Mouse (Mus musculus) bone marrow, adult 2 months (tissue): ENCODE data around the gene Caprin1.

Experiments
- CTCF ChIP-seq: fragments of 200-500 bp; IDR thresholded peaks from 2 replicates; pipeline ENCODE4 v1.5.1; 2011; ENCODE audit warnings: low read length, control low read depth; ENCODE audit not compliant: control insufficient read depth, insufficient read depth
- POLR2A ChIP-seq: fragments of 200-500 bp; IDR thresholded peaks from 2 replicates; pipeline ENCODE4 v1.6.1; 2011; ENCODE audit warnings: low read depth, mild to moderate bottlenecking, control low read depth, low read length, borderline replicate concordance; ENCODE audit not compliant: control insufficient read depth

DNA sequence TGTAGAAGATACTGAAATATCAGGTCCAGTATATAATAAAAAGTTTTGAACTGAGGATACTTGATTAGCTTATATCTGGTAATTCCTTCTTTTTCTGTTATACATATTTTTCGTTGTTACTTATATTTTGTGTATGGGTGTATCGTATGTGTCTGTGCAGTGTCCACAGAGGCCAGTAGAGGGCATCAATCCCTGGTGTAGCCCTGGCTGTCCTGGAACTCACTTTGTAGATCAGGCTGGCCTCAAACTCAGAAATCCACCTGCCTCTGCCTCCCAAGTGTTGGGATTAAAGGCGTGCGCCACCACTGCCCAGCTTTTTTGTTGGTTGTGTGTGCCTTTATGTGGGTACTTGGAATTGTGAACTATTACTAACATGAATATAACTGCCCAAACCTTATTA lies 12.8 kb downstream of the Caprin1 start:
- TF ChIP-seq POLR2A (no peak), CTCF (peak; percentile 65)
